Mouse (Mus musculus): ENCODE measurements around the gene Epn2.
A peak's percentile ranks its signal among the peaks of the same experiment; 100 is the strongest.

The Epn2 gene

DNA sequence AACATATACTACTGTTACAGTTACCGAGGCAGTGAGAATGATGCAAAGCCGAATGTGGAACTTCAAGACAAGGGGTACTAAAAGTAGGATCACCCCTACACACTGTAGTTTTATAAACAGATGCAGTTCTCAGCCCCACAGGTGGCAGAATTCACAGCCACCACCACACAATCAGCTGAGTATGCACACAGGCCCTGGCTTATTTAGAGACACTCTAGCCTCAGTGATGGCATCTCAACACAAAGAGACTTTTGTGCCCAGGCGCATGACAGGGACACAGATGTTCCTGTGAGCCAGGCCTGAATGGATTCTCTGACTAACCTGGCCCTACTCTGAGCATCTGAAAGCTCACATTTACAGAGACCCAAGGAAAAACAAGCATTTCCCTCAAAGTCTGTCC, 42.1 kb downstream of the Epn2 start:
- DNase-seq (ENCODE audit: low read depth): no peak

GRCm38 (mm10) chr11:61536952-61537351, 42.5 kb downstream of the Epn2 start:
- DNase-seq (ENCODE audit: low read depth): no peak

DNA sequence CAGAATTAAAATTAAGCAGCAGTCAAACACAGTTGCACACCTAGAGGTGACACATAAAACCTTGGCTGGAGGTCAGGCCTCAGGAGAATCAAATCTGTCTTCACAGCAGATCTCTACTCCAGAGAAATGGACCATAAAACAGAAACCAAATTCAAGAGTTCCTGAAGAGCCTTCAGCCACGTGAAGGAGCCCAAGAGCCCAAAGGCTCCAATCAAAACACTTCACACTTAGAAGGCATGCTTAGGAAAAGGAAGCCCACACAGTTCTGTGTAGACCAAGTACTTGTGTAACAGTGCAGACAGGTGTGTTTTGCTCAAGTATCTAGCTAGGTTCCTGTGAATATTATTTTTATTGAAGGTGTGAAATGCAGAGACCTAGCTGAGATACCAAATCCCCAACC, 44.0 kb downstream of the Epn2 start:
- DNase-seq (ENCODE audit: low read depth): no peak

DNA sequence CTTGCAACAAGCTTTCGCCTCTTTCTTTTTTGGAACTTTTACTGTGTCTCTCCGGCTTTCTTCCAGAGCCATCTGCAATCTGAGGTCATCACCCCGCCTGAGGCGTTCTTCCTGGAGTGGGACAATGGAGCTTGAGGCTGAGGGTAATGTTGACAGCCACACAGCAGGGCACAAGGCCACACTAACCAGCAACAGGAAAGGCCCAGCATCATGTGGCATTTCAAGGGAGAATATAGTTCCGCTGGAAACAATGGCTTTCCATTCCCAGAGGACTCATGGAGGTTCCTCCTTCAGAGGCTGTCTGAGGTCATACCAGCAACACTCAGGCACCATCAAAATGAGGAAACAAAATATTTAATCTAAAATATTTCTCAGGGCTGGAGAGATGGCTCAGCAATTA, 45.9 kb downstream of the Epn2 start:
- DNase-seq (ENCODE audit: low read depth): no peak

- no peak for DNase-seq (ENCODE audit: low read depth)
Observed at GRCm38 (mm10) chr11:61532820-61533219, 46.7 kb downstream of the Epn2 start.

GRCm38 (mm10) chr11:61529268-61529713, 50.2 kb downstream of the Epn2 start:
- DNase-seq (ENCODE audit: low read depth): no peak

GRCm38 (mm10) chr11:61526872-61527271, 52.6 kb downstream of the Epn2 start:
- no peak for DNase-seq (ENCODE audit: low read depth)

DNA sequence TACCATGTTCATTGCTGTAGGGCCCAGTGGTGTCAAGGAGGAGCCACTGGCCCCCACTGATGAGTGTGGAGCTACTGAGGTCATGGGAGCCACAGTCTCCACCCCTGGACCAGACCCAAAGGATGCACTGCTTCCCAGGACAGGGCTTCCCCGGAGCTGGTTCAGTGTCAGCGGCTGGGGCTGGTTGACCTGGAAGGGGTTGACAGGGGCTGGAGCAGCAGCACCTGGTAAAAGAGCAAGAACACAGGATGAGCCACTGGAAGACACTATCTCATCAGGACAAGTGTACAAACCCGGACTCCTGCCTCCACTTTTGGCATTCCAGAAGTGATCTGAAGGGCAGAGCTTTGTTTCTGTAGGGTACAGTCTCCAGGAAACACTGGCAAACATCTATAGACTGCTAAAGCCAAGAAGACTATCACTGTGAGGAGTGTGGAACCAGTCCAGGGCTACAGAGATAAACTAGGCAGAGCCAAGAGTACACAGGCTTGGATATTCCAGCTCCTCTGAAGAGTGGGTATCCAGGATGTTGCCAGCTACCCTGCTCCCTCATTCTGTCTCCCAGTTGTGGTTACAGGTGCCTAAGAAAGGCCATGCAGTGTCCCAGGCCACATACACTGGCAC, 59.9 kb downstream of the Epn2 start:
- no peak for DNase-seq (ENCODE audit: low read depth)

DNA sequence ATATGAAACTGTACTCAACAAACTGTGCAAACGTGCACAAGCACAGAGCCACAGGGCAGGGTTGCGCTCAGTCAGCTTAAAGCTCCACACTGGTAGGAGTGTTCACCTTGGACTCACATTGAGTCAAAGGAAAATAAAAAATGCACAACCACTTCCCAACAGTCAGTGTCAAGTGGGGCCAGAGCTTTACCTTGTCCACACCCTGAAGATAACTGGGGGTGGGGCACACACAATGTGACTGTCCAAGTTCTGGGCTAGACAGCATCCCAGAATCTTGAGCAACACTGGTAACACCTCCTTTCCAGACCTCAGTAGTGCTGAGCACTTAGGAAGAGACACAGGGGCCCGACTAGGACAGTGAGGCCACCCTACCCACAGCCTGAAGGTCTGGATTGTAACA, 60.6 kb downstream of the Epn2 start:
- DNase-seq (ENCODE audit: low read depth): no peak

- DNase-seq (ENCODE audit: low read depth): no peak
Observed at GRCm38 (mm10) chr11:61517971-61518370, 61.5 kb downstream of the Epn2 start.

DNA sequence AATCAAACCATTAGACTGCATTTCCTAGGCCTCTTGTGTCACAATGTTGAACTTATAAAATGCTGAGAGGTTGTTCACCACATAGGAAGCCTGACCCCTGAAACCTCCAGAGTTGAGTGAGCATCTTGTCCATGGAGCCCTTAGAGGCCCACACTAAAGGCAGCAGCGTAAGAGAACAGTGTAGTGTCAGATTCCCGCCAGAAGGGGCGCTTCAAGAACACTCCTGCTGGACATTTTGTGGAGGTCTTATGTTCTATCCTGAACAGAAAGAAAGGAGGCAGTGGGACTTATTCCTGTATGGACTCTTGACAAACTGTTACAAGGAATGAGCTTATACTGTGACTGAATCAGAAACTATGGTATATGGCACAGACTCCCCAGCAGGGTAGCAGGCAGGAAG, 64.5 kb downstream of the Epn2 start:
- peak; percentile 30 for DNase-seq (ENCODE audit: low read depth)

GRCm38 (mm10) chr11:61504713-61505257, 74.7 kb downstream of the Epn2 start, which contains the start of gene B9d1:
Gene B9d1, plus strand, starts transcription at chr11:61505144.
- peak; percentile 98 for DNase-seq (ENCODE audit: low read depth)

GRCm38 (mm10) chr11:61503933-61504332, 75.6 kb downstream of the Epn2 start:
- no peak for DNase-seq (ENCODE audit: low read depth)

- DNase-seq (ENCODE audit: low read depth): no peak
Observed at GRCm38 (mm10) chr11:61498736-61499504, 80.6 kb downstream of the Epn2 start.

GRCm38 (mm10) chr11:61497490-61497889, 82.0 kb downstream of the Epn2 start:
- DNase-seq (ENCODE audit: low read depth): no peak

DNA sequence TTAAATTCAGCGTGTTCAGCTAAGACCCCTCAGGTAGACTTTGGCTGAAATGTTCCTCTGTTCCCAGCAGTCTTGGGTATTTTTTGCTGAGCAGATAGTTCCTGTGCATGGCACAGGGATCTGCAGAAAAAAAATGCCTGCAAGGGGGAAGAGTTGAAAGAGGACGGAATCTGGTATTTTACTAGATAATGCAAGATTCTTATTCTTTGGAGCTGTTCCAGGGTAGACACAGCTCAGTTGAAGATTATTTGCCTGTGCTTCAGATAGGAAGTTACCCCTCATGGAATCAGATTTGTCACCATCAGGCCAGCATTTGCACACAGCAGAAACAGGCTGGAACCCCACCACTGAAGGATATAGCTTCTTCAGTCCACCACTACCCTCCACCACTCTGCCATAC, 84.0 kb downstream of the Epn2 start:
- DNase-seq (ENCODE audit: low read depth): no peak

DNA sequence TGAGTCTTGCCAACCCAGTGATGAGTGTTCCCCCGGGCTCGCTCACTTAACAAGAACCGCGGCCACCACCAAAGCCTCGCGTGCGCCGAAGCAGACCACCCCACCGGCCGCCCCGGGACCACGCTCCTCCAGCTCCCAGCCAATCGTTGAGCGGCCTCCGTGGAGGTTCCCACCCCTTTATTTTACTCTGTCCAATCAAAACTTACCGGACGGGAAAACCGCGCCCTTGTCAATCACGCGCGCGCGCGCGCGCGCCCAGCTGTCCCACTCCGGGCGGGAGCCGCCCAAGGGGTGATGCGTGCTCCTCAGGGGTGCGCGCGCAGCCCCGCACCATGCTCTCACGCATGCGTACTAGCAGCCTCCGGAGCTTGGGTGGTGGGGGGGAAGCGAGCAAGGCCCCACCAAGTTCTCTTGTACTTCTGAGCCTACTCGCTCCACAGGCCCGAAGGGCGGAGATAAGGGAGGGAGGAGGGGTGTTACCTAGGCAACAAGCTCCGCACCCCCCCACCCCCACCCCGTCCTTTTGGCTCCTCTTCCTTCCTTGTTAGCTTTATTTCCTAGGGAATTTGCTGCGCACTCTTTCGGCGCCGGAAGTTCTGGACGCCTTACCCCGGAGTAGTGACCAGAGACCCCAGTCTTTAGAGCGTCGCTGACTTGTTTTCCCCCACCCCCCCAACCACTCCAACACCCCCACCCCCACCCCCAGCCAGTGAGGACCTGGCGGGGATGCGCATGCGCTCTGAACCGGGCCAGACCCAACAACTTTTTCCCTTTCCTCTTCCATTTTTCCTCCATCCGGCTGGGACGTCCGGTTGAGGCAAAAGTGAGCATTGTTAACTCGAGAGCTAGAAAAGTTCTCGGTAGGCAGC, 85.1 kb downstream of the Epn2 start, which contains the start of gene Mapk7:
Gene Mapk7 (minus strand): TSS at position 278 of the 869 bp plus-strand sequence.
- peak; percentile 92 for DNase-seq (ENCODE audit: low read depth)

DNA sequence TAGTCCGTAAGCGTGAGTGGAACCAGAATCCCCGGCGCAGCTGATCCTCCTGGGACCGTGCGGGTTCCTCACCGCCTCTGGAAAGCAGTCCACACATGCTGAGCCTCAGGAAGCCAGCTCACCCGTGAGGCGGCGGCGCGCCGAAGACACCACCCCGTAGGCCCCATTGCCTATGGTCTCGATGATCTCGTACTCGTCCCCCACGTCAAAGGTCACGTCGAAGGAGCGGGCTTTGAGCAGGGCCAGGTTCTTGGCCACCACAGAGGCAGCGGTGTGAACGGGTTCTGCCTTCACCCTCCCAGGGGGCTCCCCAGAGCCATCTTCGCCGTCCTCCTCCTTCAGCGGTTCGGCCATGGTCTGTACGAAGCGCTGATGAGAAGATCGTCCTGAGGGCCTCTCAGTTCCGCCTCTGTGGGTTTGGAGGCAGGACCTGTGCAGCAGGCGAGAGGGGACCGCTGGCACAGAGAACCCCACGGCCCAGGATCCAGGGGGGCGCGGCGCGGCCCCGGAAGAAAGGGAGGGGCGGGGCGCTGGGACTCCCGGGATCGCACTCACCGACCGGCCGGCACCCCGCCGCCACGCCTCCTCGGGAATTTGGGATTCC, 85.9 kb downstream of the Epn2 start:
- peak; percentile 33 for DNase-seq (ENCODE audit: low read depth)

- no peak for DNase-seq (ENCODE audit: low read depth)
Observed at GRCm38 (mm10) chr11:61492749-61493401, 86.6 kb downstream of the Epn2 start.

- no peak for DNase-seq (ENCODE audit: low read depth)
Observed at GRCm38 (mm10) chr11:61490944-61491520, 88.5 kb downstream of the Epn2 start.

DNA sequence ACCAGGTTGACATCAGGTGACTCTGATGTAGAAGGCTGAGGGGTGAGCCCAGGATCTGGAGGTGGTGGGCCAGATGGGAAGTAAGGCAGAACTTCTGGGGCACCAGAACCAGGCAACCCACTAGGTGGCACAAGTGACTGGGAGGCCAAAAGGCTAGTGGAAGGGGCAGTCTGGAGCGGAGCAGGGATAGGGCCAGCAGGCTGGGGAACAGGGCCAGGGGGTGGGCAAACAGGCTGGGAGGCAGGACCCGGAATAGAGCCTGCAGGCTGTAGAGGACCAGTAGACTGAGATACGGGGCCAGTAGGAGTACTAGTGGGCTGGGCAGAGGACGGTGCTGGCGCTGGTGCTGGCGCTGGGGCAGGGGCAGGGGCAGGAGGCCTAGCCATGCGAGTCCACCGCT, 89.6 kb downstream of the Epn2 start:
- no peak for DNase-seq (ENCODE audit: low read depth)

All from c-Kit-positive CD71-negative TER-119-negative erythroid progenitor cells, embryonic 14.5 days (primary cell).